Mouse (Mus musculus) spleen, adult 2 months (tissue): ENCODE data around the gene Sirt6.

Experiments used
- CTCF ChIP-seq: fragments of 200-500 bp; IDR thresholded peaks from 2 replicates; pipeline ENCODE4 v1.5.1; 2011; ENCODE audit warnings: mild to moderate bottlenecking, inconsistent platforms; ENCODE audit not compliant: insufficient read depth, insufficient read length, insufficient replicate concordance; ENCODE audit errors: extremely low read depth
- POLR2A ChIP-seq: fragments of 200-500 bp; IDR thresholded peaks from 2 replicates; pipeline ENCODE4 v1.6.1; 2011; ENCODE audit warnings: low read depth, low read length, inconsistent platforms

DNA sequence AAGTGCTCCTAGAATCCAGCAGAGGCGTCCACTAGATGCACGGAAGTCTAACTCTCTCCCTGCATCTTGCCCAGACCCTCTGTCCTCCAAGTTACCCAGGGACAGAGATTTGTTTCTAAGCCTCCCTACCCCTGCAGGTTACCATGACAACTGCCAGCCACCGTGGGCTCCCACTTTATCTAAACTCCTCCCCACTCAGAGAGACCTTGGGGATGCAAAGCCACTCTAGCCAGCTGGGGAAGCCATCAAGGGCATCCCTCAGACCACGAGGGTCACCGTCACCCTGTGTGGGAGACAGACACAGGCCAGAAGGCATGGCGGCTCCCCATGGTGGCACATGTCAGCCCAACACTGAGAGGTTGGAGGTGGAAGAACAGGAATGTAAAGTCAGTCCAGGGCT lies 44.2 kb downstream of the Sirt6 start:
- TF ChIP-seq POLR2A (no peak), CTCF (no peak)
